26 mouse cellular contexts compared by ENCODE assay signal in genomic region chr16:36722739-36723138, GRCm38 (mm10). TPM values are rescaled to one million over a fixed set of nuclear protein-coding genes. Genes with fewer than 3 reads are reported as not detected.
A peak's percentile ranks its signal among the peaks of the same experiment; 100 is the strongest.
DNase-seq lines count a peak whose midpoint lies in the region; ATAC-seq lines count a peak whose summit lies in the region.
"Had no signal": no experiment of that assay in that cellular context is flagged by ENCODE, and none has a peak within 500 bp of the region (broad histone marks: within the 10 kb centered on the region; RNA-seq: fewer than 3 reads in every experiment).

No protein-coding gene starts in this region.

- no peak overlapping the region for H3K27ac ChIP-seq in heart, embryonic 12.5 days (ENCODE audit: poor library complexity, severe bottlenecking)
- no peak overlapping the region for H3K27ac ChIP-seq in kidney, embryonic 15.5 days
- H3K27ac ChIP-seq: layer of hippocampus, adult 2 months; liver, embryonic 15.5 days; neural tube, embryonic 12.5 days had no signal

- H3K36me3 ChIP-seq in heart, embryonic 12.5 days, result no peaks in the 10 kb centered on the region
- no peaks in the 10 kb centered on the region for H3K36me3 ChIP-seq in kidney, embryonic 15.5 days
- H3K36me3 ChIP-seq: G1E; limb, embryonic 10.5 days; liver, embryonic 15.5 days; neural tube, embryonic 12.5 days had no signal

- 0 out of 2 replicates have a peak, but pooled peaks cover 5% of the 10 kb centered on the region for H3K4me1 ChIP-seq in heart, embryonic 12.5 days (replicated peaks)
- H3K4me1 ChIP-seq in kidney, embryonic 15.5 days, result peaks cover 6% of the 10 kb centered on the region; the same call in 1 of the 2 replicates
- H3K4me1 ChIP-seq: limb, embryonic 10.5 days; liver, embryonic 15.5 days; neural tube, embryonic 12.5 days had no signal

- H3K4me2 ChIP-seq in heart, embryonic 12.5 days, result peak overlapping the region; percentile 59
- H3K4me2 ChIP-seq in kidney, embryonic 15.5 days, result no peak overlapping the region
- H3K4me2 ChIP-seq: liver, embryonic 15.5 days; neural tube, embryonic 12.5 days had no signal

- 0 out of 2 replicates have a peak overlapping the region, but pooled peaks have one; percentile 25 for H3K4me3 ChIP-seq in heart, embryonic 12.5 days
- H3K4me3 ChIP-seq in kidney, embryonic 15.5 days (replicated peaks), result no peak overlapping the region
- H3K4me3 ChIP-seq: layer of hippocampus, adult 2 months; limb, embryonic 10.5 days; liver, embryonic 15.5 days; neural tube, embryonic 12.5 days had no signal

- no peak for ATAC-seq in heart, embryonic 12.5 days (ENCODE audit: insufficient number of reproducible peaks, low FRiP score)
- ATAC-seq in kidney, embryonic 15.5 days (replicated peaks; ENCODE audit: low FRiP score), result peak; percentile 52; the same call in 1 of the 2 replicates
- no peak for ATAC-seq in inflammation-experienced regulatory T-cells, adult 6 months
- ATAC-seq: forebrain, postnatal 0 days had no signal

- no peak overlapping the region for H3K9ac ChIP-seq in heart, embryonic 12.5 days
- no peak overlapping the region for H3K9ac ChIP-seq in kidney, embryonic 15.5 days
- H3K9ac ChIP-seq: forebrain, postnatal 0 days; liver, embryonic 15.5 days; neural tube, embryonic 12.5 days had no signal

- peaks cover 15% of the 10 kb centered on the region for H3K27me3 ChIP-seq in heart, embryonic 12.5 days (replicated peaks)
- H3K27me3 ChIP-seq in kidney, embryonic 15.5 days, result no peaks in the 10 kb centered on the region
- H3K27me3 ChIP-seq: neural tube, embryonic 12.5 days had no signal

- no peaks in the 10 kb centered on the region for H3K9me3 ChIP-seq in heart, embryonic 12.5 days (replicated peaks)
- H3K9me3 ChIP-seq in kidney, embryonic 15.5 days (replicated peaks), result no peaks in the 10 kb centered on the region
- H3K9me3 ChIP-seq: G1E; limb, embryonic 10.5 days; liver, embryonic 15.5 days; neural tube, embryonic 12.5 days had no signal

- no peak for DNase-seq in heart, adult 11 months
- DNase-seq in kidney, postnatal 14 days, result no peak
- DNase-seq in Muller cell, postnatal 12 days (ENCODE audit: inconsistent ontology term), result peak; percentile 32
- no peak for DNase-seq in testis, postnatal 10 days (ENCODE audit: low spot score)
- DNase-seq: adrenal gland, postnatal 10 days; cerebellum, adult 18-20 months; cerebellum, postnatal 14 days; forebrain, postnatal 0 days; gastrocnemius, postnatal 25 days; kidney, adult 18-20 months; kidney, postnatal 10 days; liver; lung, postnatal 4 days; midbrain, embryonic 14.5 days; right cerebral cortex, adult 18-20 months; right cerebral cortex, postnatal 4 days; thymus, adult 2 months; thymus, postnatal 4 days had no signal

- WGBS in heart, embryonic 12.5 days, result 17% methylated on average over 4 of the region's 4 CpGs
- 34% methylated on average over 4 of the region's 4 CpGs for WGBS in kidney, embryonic 15.5 days

RNA-seq across cellular contexts. Expression of gene Ildr1, which starts 29.0 kb away (rescaled TPM):
- 0.09 TPM in 1 of 2 replicates, not detected in the other for polyA plus RNA-seq in heart, embryonic 12.5 days (2016; fragmentation: Nextera tagmentation; extraction: Ambion mirVana)
- polyA plus RNA-seq in kidney, embryonic 15.5 days (2015; fragmentation: Nextera tagmentation; extraction: Ambion mirVana), result 4.8 and 6.8 TPM in 2 replicates
- 10 to 100 TPM in 1 of 3 experiments, 1 to 10 TPM in 2; 6.9 to 18.3 (median 8.2) TPM for polyA plus RNA-seq in inflammation-experienced regulatory T-cells, adult 6 months (2017; shearing (Covaris generic))
- polyA plus RNA-seq: G1E; neural tube, embryonic 12.5 days had no signal

RNA-seq across cellular contexts. Expression of gene Cd86, which starts 56.9 kb away (rescaled TPM):
- polyA plus RNA-seq in heart, embryonic 12.5 days (2016; fragmentation: Nextera tagmentation; extraction: Ambion mirVana), result 0.48 and 0.72 TPM in 2 replicates
- 1.3 and 1.4 TPM in 2 replicates for polyA plus RNA-seq in kidney, embryonic 15.5 days (2015; fragmentation: Nextera tagmentation; extraction: Ambion mirVana)
- polyA plus RNA-seq in inflammation-experienced regulatory T-cells, adult 6 months (2017; shearing (Covaris generic)), result 10 to 100 TPM; 31.6 to 68.0 (median 48.2) TPM
- polyA plus RNA-seq: G1E had no signal

Comparison
In these comparisons a context has a peak if more than half of its experiments do, and no peak if none do; other contexts are left out.
1. RNA of gene Cd86, which starts 56.9 kb away (polyA plus RNA-seq): 31.6 to 68.0 TPM in inflammation-experienced regulatory T-cells, adult 6 months; 1.3 to 1.4 TPM in kidney, embryonic 15.5 days and 0.48 to 0.72 TPM in heart, embryonic 12.5 days; every median in the first group is over 10 times any median in the second.